Mouse (Mus musculus) kidney, adult 2 months (tissue): ENCODE results near the gene Foxp4. TPM values are rescaled to one million over a fixed set of nuclear protein-coding genes. Genes with fewer than 3 reads are reported as not detected.

ENCODE experiments used
- DNase-seq: peaks from one replicate; pipeline ENCODE4 v3.0.0; 2021
- H3K27ac ChIP-seq: fragments of 200-500 bp; 2 replicates; pipeline ENCODE4 v1.5.1; 2012; ENCODE audit warnings: low read depth, low read length, control low read depth, inconsistent platforms; ENCODE audit not compliant: insufficient read depth
- H3K27me3 ChIP-seq: fragments of 200-500 bp; replicated peaks from 2 replicates; pipeline ENCODE4 v1.6.1; 2012; ENCODE audit warnings: mild to moderate bottlenecking, moderate library complexity, low read length, inconsistent platforms; ENCODE audit not compliant: control insufficient read depth, insufficient read depth
- H3K36me3 ChIP-seq: fragments of 200-500 bp; 2 replicates; pipeline ENCODE4 v1.6.1; 2012; ENCODE audit warnings: mild to moderate bottlenecking, moderate library complexity, low read length, inconsistent platforms; ENCODE audit not compliant: control insufficient read depth, insufficient read depth
- H3K4me1 ChIP-seq: fragments of 200-500 bp; 2 replicates; pipeline ENCODE4 v1.6.1; 2011; ENCODE audit warnings: low read length; ENCODE audit not compliant: control insufficient read depth, insufficient read depth
- H3K4me3 ChIP-seq: fragments of 200-500 bp; 2 replicates; pipeline ENCODE4 v1.5.1; 2011; ENCODE audit warnings: mild to moderate bottlenecking, low read depth, low read length, control low read depth; ENCODE audit not compliant: insufficient read depth
- CTCF ChIP-seq: fragments of 200-500 bp; conservative IDR thresholded peaks from 2 replicates; pipeline ENCODE4 v1.5.1; 2011; ENCODE audit warnings: low read depth, mild to moderate bottlenecking, control low read depth, low read length, moderate library complexity, mixed read lengths; ENCODE audit not compliant: insufficient read depth, insufficient read length
- POLR2A ChIP-seq: fragments of 200-500 bp; IDR thresholded peaks from one replicate; pipeline ENCODE4 v1.6.1; 2011; ENCODE audit warnings: low read depth, low read length, control low read depth
- WGBS: fragments of 180-500 bp; shearing (Covaris S2); methylation state at CpG from one replicate; pipeline ENCODE4 v1.1.7; 2018; 5-methylcytosine and 5-hydroxymethylcytosine counted together
- polyA plus RNA-seq: library from polyadenylated mRNA; depleted of rRNA; stranded (reverse); fragments of >200 nt; gene quantifications from 2 replicates; pipeline ENCODE4 v1.2.3, GENCODE M21; 2012

The Foxp4 gene
- polyA plus RNA-seq, 1 experiment, result 23.5 TPM

- Histone ChIP-seq H3K4me1 (no peaks in the 10 kb centered on the region), H3K36me3 (no peaks in the 10 kb centered on the region), H3K27ac (no peak overlapping the region), H3K4me3 (no peak overlapping the region), H3K27me3 (no peaks in the 10 kb centered on the region)
- no peak for DNase-seq
- no peak for TF ChIP-seq POLR2A
- 92% methylated on average over 3 of the region's 3 CpGs for WGBS
Measured at GRCm38 (mm10) chr17:47946111-47946510, 21.7 kb upstream of the Foxp4 start.

DNA sequence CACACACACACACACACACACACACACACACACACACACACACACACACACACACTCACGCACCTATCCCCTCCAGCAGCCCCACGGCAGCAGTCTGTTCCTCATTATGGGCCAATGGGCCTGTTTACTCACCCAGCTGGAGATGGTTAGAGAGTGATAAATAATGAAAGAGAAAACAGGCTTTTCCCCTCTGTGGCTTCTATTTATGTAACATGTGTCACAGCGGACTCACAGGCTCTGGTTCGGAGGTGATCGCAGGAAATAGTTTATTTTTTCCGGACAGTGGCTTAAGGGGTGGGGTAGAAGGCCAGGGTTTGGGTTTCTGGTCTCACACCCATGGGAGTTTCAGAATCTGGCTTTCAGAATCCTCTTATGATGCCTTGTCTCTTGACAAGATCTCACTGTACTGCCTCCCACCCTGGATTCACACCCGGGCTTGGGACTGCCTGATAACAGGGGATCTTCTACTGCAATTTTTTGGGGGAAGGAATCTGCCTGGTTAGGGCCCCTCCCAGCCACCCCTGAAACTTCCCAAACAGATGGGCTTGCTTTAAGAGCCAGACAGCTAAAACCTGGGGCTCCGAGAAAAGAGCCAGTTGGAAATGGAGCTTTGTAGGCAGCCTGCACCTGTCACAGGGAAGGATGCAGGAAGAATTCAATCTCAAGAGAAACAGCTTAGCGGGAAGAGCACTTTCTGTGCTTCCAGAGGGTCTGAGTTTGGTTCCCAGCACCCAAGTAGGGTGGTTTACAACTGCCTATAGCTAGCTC is 18.8 kb upstream of the Foxp4 start:
- no peaks in the 10 kb centered on the region for H3K4me1 ChIP-seq
- peak; percentile 10 for DNase-seq
- H3K27ac ChIP-seq, result no peak overlapping the region
- no peak overlapping the region for H3K4me3 ChIP-seq
- 53% methylated on average over 9 of the region's 9 CpGs for WGBS
- H3K36me3 ChIP-seq, result no peaks in the 10 kb centered on the region
- no peaks in the 10 kb centered on the region for H3K27me3 ChIP-seq
- TF ChIP-seq POLR2A (no peak), CTCF (no peak)

DNA sequence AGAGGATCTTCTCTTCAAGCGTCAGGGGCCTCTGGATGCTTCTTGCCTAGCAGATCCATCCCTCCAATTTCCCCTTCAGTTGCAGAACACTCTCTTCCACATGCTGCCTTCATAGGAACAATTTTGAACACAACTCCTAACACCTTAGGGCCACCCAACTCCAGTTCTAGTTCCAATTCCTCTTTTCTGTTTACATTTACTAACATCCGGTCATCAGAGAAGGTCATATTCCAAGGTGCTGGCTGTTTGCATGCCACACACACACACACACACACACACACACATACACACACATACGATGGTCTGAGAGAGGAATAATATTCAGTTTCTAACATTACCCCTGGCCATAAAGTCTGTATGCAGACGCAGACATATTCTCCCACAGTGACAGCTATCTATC is 17.6 kb upstream of the Foxp4 start:
- Histone ChIP-seq H3K27ac (no peak overlapping the region), H3K27me3 (no peaks in the 10 kb centered on the region), H3K36me3 (no peaks in the 10 kb centered on the region), H3K4me1 (no peaks in the 10 kb centered on the region), H3K4me3 (no peak overlapping the region)
- 93% methylated on average over 4 of the region's 4 CpGs for WGBS
- DNase-seq, result no peak
- TF ChIP-seq CTCF, result no peak
- TF ChIP-seq POLR2A, result no peak

DNA sequence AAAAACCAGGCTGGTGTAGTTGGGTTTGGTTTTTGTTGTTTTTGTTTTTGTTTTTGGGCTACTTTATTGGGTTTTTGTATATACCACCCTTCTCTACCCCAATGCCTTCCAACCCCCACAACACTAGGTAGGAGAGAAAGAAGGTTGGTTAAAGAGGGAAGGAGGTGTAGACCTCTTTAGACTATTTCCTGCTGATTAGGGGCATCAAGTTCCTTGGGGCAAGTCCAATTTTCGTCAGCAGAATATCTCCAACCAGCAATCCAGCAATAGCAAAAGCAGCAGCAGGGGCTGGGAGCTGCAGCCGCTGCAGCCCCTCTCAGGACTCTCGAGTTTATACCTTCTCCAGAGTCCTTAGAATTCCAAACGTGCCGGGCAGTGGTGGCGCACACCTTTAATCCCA is 14.4 kb upstream of the Foxp4 start:
- Histone ChIP-seq H3K27ac (no peak overlapping the region), H3K36me3 (no peaks in the 10 kb centered on the region), H3K27me3 (no peaks in the 10 kb centered on the region), H3K4me3 (no peak overlapping the region), H3K4me1 (no peaks in the 10 kb centered on the region)
- DNase-seq, result no peak
- WGBS, result 79% methylated on average over 6 of the region's 6 CpGs
- TF ChIP-seq POLR2A (no peak), CTCF (no peak)

GRCm38 (mm10) chr17:47937926-47938600 is 13.6 kb upstream of the Foxp4 start:
- no peaks in the 10 kb centered on the region for H3K4me1 ChIP-seq
- no peak overlapping the region for H3K27ac ChIP-seq

GRCm38 (mm10) chr17:47936591-47936990 is 12.1 kb upstream of the Foxp4 start:
- Histone ChIP-seq H3K27me3 (no peaks in the 10 kb centered on the region), H3K4me1 (no peaks in the 10 kb centered on the region), H3K27ac (no peak overlapping the region), H3K36me3 (no peaks in the 10 kb centered on the region), H3K4me3 (no peak overlapping the region)
- WGBS, result 85% methylated on average over 4 of the region's 4 CpGs
- TF ChIP-seq POLR2A (no peak), CTCF (no peak)
- no peak for DNase-seq

More at GRCm38 (mm10) chr17:47937926-47938600, 13.6 kb upstream of the Foxp4 start:
- WGBS, result 67% methylated on average over 10 of the region's 10 CpGs
- H3K36me3 ChIP-seq, result no peaks in the 10 kb centered on the region
- TF ChIP-seq POLR2A (no peak), CTCF (no peak)
- H3K4me3 ChIP-seq, result no peak overlapping the region
- DNase-seq, result no peak
- no peaks in the 10 kb centered on the region for H3K27me3 ChIP-seq

DNA sequence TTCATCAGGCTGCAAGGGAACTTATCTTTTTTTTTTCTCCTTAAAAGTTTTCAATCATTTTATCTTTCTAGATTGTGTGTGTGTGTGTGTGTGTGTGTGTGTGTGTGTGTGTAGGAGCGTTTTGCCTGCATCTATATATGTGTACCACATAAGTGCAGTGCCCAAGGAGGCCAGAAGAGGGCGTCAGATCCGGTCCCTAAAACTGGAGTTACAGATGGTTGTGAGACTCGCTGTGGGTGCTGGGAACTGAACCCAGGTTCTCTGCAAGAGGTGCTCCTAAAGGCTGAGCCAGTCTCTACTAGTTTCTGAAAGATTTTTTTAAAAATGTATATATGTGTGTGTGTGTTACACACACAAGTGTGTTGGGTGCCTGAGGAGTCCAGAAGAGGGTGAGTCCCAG is 5.0 kb upstream of the Foxp4 start:
- TF ChIP-seq CTCF (no peak), POLR2A (no peak)

GRCm38 (mm10) chr17:47925988-47926387 is 1.5 kb upstream of the Foxp4 start:
- no peak overlapping the region for H3K27ac ChIP-seq
- no peak overlapping the region for H3K4me3 ChIP-seq
- TF ChIP-seq CTCF (no peak), POLR2A (no peak)
- 67% methylated on average over 10 of the region's 10 CpGs for WGBS
- H3K27me3 ChIP-seq, result no peaks in the 10 kb centered on the region
- H3K36me3 ChIP-seq, result no peaks in the 10 kb centered on the region
- no peak for DNase-seq
- H3K4me1 ChIP-seq, result no peaks in the 10 kb centered on the region

More for the DNA sequence above, 5.0 kb upstream of the Foxp4 start:
- Histone ChIP-seq H3K4me3 (no peak overlapping the region), H3K36me3 (no peaks in the 10 kb centered on the region), H3K27ac (no peak overlapping the region), H3K4me1 (no peaks in the 10 kb centered on the region), H3K27me3 (no peaks in the 10 kb centered on the region)
- WGBS, result 93% methylated on average over 4 of the region's 4 CpGs
- no peak for DNase-seq
